Mouse (Mus musculus) adipocyte (in vitro differentiated cells): ENCODE results near the gene Olfr1373.
"Not testable (repeated sequence)": the region's sequence is repeated elsewhere in the genome, so short reads cannot be mapped to it uniquely, and the experiment has no call there.

ENCODE experiments used
- DNase-seq: peaks from one replicate; pipeline ENCODE4 v3.0.0-alpha.2; 2016; ENCODE audit warnings: low spot score

Olfr1373 gene

DNA sequence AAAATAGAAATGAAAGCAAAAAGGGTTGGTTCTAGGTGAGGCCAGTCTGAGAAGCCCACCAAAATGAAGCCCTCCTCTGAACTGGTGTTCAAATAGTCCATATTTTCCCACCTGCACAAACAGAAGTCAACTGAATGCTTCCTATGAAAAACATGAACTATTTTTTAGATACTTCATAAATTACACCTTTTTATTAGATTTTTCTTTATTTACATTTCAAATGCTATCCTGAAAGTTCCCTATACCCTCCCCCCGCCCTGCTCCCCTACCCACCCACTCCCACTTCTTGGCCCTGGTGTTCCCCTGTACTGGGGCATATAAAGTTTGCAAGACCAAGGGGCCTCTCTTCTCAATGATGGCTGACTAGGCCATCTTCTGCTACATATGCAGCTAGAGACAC is at the start of gene Olfr1373:
Gene Olfr1373, minus strand, starts transcription at position 101 of the 400 bp plus-strand sequence.
- DNase-seq = not testable (repeated sequence)

DNA sequence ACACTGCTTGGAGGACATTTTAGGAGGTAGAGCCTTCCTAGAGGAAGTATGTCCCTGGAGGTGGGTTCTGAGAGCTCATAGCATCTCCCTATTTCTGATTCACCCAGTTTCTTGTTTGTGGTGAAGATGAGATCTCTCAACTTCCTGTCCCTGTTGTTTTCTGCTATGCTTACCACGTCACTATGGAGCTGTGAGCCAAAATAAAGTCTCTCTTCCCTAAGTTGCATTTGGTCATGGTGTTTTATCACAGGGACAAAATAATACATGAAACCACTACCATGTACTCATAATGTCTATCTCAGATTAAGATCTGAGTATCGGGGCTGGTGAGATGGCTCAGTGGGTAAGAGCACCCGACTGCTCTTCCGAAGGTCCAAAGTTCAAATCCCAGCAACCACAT is 35.3 kb upstream of the Olfr1373 start:
- not testable (repeated sequence) for DNase-seq

DNA sequence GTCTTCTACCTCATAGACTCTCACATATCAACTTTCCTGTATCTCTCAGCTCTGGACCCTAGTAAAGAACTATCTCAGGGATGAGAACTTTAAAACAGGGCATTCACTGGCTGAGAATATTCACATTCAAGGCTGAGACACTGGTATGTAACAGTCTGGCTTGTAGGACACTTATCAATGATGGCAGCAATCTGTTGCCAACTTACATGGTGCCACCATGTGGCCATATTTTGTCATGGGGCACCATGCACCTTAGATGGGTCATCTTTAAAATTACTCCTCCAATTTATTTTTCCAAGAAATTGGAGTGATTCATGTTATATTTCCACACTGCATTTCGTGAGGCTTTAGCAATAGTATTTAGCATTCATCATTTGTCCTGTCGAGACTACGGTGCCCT is 34.6 kb upstream of the Olfr1373 start:
- DNase-seq = peak; percentile 15

DNA sequence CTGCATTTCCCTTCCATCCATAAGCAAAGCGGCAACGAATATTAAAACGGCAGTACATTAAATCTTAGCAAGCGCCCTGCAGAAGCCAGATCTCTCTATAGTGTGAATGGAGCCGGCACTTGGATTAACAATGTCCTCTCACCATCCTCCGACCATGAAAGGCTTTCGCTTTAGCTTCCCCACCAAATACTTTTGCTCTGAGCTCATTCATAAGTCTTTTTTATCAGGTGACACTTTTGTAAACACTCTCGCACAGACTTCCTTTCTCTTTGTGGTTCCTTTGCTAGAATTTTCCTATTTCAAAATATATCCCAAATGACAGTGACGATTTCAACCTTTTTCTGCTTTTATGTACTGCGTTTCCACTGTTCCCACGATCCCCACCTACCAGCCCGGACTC is 23.1 kb upstream of the Olfr1373 start:
- no peak for DNase-seq

DNA sequence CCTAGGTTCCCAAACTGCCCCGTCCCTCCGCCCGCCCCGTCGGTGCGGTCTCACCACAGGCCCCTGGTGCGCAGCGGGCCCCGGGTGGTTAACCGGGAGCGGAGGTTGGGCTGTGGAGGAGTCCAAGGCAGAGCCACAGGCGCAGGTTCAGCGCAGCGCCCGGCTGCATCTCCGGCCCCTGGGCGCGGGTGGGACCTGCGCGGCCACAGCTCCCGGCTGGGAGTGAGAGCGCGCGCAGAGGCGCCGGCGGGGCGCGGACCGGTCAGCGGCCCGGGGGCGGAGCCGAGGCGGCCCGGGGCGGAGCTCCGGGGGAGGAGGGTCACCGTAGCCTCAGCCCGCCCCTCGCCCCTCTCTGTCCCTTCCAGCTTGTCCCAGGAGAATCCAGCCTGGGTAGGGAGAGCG is 22.6 kb upstream of the Olfr1373 start:
- DNase-seq = not testable (repeated sequence)

DNA sequence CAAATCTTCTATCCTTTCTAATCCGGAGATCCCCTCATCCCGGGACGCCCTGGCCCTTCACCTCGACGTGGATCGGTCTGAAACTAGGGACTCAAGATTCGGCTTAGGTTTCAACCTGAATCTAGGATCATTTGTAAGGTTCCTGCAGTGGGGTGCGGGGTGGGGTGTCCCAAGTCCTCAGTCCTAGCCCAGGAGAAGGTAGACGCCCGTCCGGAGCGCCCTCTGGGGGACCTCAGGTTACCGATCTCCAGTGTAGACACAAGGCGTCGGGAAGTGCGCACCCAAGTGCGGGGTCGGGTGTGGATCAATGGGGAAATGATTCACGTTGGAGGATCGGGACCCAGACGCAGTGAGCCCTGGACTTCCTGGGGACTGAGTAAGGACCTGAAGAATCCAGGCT is 21.8 kb upstream of the Olfr1373 start:
- no peak for DNase-seq

DNA sequence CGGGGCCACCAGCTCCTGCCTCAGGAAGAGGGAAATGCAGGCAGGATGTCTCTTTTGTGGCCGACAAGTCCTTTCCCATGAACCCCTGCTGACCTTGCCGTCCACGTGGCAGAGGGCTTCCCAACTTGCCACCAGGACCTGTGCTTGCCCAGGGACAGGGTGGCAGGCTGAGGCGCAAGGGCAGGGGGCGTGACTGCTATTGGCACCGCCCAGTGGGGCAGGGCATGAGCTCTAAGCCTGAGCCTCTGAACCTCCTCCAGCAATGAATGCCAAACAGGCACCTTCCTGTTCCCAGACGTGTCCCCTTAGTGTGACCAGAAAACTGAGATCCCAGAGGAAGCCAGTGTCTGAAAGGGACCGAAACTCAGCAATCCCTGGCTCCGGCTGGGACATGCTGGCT is 18.6 kb upstream of the Olfr1373 start:
- no peak for DNase-seq

DNA sequence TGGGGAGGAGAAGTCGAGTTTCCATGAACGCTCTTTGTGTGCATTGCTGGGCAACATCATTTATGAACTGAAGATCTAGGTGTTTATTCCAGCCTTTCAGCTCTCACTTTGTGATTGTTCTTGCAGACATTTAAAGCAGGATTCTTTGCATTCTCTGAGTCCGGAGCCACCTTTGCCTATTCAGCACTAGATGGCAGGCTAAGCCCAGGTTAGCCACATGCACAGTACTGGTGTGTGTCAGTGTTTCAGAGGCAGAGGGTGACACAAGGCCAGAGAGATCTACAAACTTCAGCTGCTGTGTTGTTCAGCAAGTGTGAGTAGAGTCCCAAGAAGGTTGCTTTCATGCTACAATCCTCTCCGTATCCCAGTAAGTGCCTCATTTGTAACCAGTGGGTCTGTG is 1.7 kb downstream of the Olfr1373 start:
- DNase-seq = peak; percentile 62

DNA sequence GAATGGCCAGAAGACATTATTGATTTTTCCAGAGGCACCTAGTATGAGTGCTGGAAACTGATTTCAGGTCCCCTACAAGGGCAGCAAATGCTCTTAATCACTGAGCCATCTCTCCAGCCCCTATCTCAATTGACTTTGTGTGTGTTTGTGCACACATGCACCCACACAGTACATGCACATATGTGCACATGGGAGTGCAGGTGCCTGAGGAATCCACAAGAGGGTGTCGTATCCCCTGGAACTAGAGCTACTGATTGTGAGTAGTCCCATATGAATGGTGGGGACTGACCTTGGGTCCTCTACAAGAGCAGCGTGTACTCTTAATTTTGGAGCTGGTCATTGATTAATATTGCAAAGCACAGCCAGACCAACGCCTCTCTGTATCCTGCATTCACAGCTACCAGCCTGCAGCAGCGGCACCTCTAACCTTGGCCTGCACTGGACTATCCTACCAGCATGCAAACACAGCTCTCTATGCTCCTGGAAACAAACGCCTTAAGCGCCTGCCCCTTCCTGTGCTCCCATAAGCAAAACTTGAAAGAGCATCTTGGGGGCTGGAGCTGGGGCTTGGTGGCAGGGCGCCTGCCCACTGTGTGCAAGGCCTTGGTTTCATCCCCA is 14.8 kb downstream of the Olfr1373 start:
- DNase-seq = no peak

DNA sequence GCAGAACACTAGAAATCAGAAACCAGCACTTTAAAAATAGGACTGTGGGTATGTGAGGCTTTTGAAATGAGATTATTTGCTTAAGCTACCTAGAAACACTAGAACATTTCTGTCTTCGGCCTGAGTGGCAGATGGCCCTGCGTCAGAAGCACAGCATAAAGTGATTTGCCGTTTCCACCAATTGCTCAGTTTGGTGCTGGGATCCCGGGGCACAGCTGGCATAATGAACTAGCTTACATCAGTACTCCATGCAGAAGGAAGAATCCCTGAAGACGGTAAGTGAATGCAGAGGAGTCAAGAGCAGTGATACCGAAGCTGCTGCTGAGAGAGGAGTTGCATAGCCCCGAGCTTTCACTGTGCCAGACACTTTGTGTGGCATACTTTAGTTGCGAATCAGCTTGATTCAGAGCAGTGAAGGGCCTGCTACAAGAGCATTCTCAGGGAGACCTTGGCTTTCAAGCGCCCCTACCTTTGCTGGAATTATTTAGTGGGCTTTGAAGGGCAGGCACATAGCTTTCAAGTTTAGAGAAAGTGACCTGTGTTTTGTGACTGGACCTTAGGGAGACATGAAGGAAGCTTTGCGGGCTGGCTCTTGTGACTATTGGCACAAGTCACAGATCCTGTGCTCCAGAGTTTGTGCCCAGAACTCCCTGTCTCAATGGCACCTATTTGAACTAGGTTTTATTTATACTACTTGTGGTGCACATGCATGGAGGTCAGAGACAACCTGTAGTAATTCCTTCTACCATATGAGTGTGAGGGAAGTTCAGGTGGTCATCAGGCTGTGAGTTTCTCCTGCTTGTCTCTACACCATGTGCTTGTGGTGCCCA is 15.5 kb downstream of the Olfr1373 start:
- peak; percentile 36 for DNase-seq

DNA sequence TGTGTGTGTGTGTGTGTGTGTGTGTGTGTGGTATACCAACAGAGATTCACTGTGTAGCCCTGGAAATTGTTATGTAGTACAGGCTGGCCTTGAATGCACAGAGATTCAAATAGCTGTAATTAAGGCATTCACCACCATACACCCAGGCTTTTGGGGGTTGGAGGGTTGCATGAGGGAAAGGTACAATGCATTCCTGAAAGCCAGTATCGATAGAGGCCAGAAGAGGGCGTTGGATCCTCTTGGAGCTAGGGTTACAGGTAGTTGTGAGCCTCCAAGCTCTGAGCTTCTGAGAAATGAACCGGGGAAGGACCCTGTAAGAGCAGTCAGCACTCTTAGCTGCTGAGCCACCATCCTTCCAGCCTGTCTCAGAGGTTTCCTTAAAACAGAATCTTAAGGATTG is 16.2 kb downstream of the Olfr1373 start:
- no peak for DNase-seq

DNA sequence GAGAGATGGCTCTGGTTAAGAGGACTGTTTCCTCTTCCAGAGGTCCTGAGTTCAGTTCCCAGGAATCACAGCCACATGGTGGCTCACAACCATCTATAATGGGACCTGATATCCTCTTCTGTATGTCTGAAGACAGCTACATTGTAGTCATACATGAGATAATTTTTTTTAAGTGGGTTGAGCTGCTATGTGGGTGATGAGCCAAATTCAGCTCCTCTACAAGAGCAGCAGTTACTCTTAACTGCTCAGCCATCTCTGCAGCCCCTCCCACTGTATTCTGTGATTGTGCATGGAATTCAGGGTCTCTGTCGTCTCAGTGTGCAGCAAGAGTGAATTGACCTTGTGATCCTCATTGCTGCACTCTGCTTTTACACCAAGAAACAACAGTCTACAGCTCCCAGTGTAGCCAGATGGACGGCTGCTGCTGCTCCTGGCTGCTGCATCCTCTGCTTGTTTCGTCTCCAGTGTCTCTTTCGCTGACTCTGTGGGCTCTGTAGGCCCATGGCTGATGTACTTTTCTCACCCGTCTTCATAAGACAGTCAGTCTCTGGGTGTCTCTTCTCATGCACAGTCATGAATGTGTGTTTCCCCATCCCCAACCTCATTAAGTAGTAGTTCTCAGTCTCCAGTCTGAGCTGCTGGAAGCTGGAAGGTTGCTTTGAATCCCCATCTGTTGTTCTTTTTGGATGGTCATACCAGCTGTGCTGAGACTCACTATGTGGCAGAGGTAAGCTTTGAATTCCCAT is 16.8 kb downstream of the Olfr1373 start:
- DNase-seq = no peak

DNA sequence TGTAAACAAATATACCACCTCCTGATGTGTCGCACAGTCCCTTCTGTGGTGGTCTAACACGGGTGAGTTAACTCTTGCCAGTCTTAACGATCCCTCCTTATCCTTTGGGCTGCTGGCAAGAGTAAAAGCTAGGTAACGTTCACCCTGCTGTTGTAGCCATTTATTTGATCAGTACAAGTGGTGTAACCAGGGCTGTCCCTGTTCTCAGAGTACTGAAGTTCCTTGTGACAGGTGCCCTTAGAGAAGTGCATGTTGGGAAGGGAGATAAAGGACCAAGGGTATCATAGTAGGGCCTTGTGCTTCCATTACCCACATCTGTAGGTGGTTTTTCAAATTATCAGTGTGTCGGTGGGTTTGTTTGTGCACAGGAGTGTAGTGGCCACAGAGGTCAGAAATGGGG is 17.6 kb downstream of the Olfr1373 start:
- DNase-seq = no peak

DNA sequence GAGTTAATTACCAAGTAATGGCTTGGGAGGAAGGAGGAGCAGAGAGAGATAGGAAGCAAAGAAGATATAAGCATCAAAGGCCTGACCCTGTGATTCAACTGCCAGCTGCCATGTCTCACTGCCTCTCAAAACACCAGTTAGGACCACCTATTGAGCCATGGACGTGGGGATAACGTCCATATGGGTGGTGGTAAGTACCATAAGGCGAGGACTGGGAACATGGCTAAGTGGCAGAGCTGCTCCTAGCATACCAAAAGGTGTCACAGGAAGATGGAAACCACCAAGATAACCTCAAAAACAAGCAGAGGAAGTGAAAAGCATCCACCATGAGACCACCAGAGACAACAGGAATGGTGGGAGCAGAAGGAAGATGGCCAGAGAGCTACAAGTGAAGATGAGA is 18.2 kb downstream of the Olfr1373 start:
- no peak for DNase-seq

DNA sequence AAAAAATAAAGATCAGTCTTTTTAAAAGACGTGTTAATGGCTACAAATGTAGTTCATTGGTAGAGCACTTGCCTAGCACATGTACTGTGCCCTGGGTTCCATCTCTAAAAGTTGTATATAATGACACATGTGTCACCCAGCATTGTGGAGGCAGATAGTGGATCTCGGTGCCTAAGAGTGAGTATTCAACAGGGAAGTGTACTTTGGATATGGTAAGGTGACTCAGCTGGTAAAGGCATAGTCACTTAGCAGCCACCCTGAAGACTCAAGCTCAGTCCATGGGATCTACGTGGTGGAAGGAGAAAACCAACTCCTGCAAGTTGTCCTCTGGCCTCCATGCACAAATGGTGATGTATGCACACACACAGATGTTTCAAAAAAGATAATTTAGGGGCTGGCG is 20.9 kb downstream of the Olfr1373 start:
- DNase-seq = no peak

DNA sequence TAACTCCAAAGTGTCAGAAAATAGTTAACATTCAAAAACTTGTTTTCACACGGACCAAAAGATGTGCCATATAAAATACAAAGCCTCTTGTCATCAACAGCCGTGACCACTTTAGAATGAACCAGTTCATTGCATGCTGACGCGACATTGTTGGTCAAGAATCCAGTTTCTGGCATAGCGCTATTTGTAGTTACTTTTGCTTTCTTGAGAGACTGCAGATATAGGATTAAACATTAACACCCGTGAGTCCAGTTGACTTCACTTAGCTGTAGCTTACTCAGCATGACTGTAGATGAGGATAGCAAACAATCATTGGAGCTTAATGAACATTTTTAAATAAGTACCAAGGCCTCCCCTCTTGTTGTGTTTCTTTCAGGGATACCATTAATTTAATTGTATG is 23.3 kb downstream of the Olfr1373 start:
- DNase-seq = no peak

DNA sequence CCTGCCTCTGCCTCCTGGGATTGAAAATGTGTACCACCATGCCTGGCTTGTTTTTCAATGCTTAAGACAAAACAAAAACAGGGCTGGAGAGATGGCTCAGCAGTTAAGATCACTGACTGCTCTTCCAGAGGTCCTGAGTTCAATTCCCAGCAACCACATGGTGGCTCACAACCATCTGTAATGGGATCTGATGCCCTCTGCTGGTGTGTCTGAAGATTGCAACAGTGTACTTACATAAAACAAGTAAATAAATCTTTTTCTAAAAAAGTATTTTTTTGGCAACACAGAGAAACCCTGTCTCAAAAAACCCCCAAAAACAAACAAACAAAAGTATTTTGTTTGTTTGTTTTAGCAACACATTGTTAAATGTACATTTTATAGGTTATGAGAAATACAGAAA is 24.9 kb downstream of the Olfr1373 start:
- DNase-seq = not testable (repeated sequence)

DNA sequence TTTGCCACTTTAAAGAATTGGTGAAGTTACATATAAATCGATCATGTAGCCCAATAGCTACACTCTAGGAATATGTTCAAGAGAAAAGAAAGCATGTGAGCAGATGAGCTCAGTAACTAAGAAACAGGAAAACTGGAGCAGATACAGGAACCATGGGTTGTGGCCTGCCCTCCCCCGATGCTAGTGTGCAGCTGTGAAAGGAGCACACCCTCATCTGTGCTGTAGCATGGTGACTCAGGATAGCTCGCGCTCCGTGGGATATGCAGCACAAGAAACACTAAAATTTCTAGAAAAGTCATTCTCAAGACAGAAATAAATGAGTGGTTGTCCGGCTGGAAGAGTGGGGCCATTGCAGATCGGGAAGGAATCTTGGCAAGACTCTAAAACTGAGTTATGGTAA is 28.2 kb downstream of the Olfr1373 start:
- DNase-seq = no peak

DNA sequence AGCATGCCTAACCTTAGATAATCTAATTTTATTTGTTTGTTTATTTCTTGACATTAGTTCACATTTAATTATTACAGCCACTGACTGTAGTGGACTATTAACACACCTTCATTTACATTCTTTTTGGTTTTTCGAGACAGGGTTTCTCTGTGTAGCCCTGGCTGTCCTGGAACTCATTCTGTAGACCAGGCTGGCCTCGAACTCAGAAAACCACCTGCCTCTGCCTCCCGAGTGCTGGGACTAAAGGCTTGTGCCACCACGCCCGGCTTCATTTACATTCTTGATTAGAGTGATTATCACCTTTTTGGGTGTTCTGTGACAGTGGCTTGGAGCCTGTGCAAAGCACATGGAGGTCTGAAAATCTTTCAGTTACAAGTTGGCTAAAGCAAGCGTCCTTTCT is 29.2 kb downstream of the Olfr1373 start:
- not testable (repeated sequence) for DNase-seq

DNA sequence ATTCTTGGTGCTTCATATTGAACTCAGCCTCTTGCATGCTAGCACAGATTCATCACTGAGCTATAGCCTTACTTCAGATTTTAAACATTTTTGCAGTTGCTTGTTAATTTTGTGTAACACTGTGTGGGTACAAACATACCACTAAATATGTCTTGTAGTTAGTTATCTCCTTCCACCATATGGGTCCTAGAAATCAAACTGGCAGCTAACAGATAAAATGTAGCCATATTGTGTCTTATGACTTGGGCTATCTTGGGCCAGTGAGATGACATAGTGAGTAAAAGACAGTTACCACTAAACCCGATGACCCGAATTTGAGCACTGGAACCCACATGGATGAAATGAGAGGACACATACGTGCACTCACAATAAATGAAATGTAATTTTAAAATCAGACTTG is 29.8 kb downstream of the Olfr1373 start:
- DNase-seq = no peak

DNA sequence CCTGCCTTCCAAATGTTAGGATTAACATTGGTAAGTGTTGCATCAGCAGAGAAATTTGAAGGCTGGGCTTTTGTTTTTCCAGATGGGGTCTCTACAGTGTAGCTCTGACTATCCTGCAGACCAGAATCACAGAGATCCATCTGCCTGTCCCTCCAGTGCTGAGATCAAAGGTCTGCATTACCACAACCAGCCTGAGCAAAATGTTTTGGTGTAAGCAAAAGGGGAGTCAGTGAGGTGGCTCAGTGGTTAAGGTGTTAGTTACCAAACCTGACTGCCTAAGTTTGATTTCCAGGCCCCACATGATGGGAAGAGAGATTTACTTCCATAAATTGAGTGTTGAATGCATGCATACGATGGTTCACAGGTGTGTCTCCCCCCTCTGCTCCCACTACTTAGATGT is 35.9 kb downstream of the Olfr1373 start:
- DNase-seq = no peak

DNA sequence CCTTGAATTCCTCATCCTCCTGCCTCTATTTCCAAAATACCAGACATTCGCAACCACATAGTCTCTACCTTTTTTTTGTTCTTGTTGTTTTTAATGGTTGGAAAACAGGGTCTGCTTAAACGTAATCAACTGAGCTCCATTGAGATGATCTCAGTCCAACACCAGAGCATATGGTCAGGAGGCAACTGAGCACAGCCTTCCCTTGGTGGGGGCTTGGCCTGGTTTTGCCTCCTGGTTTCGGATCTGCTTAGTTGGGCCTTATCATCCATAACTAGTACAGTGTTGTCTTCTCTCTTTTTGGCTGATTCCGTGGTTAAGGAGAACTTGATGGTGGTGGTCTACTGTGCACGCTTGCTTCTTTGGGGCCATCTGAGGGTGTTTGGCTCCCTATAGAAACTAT is 36.5 kb downstream of the Olfr1373 start:
- DNase-seq = no peak

DNA sequence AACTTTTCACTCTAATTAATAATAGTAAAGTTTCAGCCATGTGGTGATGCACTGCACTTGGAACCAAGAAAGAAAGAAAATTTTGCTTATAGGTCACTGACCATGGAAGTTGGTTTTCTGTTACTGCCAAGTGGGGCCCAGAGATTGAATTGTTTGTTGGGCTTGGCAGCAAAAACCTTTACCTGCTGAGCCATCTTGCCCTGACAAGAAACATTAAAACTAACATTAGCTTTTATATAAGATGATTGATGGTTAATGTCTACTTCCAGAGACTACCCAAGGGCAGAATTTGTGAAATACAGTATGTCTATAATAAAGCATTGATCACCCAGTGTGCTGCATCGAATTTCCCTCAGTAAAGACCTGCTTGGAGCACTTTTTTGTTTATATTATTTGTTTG is 38.9 kb downstream of the Olfr1373 start:
- no peak for DNase-seq
